Mouse (Mus musculus): ENCODE results near the gene Gm49366. TPM values are rescaled to one million over a fixed set of nuclear protein-coding genes. Genes with fewer than 3 reads are reported as not detected.
A peak's percentile ranks its signal among the peaks of the same experiment; 100 is the strongest.
"Not testable (repeated sequence)": the region's sequence is repeated elsewhere in the genome, so short reads cannot be mapped to it uniquely, and the experiment has no call there.

The Gm49366 gene
- polyA plus RNA-seq, 1 experiment from 2014 or later = not detected

DNA sequence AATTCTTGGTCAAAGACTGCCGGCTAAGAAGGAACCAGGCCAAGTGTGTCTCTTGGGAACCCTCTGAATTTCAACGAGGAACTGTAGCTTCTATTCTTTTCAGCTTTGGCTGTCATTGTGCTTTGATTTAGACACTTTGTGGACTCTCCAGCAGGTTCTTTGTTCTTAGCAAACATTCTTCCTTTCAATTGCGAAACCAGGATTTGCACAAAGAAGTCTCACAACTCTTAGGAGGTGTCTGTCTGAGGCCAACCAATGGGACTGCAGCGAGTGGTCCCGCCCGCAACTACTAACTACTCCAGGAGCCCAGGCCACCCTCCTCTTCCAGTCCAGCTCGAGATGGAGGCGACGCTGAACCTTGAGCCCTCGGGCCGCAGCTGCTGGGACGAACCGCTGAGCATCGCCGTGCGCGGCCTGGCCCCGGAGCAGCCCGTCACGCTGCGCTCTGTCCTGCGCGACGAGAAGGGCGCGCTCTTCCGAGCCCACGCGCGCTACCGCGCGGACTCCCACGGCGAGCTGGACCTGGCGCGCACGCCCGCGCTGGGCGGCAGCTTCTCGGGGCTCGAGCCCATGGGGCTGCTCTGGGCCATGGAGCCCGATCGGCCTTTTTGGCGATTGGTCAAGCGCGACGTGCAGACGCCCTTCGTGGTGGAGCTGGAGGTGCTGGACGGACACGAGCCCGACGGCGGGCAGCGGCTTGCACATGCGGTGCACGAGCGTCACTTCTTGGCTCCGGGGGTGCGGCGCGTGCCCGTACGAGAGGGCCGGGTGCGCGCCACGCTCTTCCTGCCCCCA lies 29.4 kb upstream of the Gm49366 start, which contains the start of gene Acot1:
Acot1 (plus strand) TSS at position 320 of the 795 bp plus-strand sequence.
- not testable (repeated sequence) for H3K4me1 ChIP-seq (ENCODE audit: control insufficient read depth, insufficient read depth, low read length); H3K9me3 ChIP-seq (ENCODE audit: control insufficient read depth, low read length); H3K36me3 ChIP-seq (ENCODE audit: control insufficient read depth, insufficient read depth, low read length); H3K27ac ChIP-seq (ENCODE audit: low read depth, low read length); H3K27me3 ChIP-seq (ENCODE audit: control insufficient read depth, insufficient read depth, low read length)
- Histone ChIP-seq H3K4me2 (replicated peaks; ENCODE audit: low read depth, low read length) (peak within 1 kb of the TSS; percentile 51), H3K9ac (ENCODE audit: low read depth, low read length) (peak within 1 kb of the TSS; percentile 55; the same call in 1 of the 2 replicates), H3K4me3 (ENCODE audit: low read length) (peak within 1 kb of the TSS; percentile 43)
- ATAC-seq (ENCODE audit: low FRiP score, low TSS enrichment) = peak; percentile 93
- 2% methylated on average over 54 of the region's 70 CpGs for WGBS

DNA sequence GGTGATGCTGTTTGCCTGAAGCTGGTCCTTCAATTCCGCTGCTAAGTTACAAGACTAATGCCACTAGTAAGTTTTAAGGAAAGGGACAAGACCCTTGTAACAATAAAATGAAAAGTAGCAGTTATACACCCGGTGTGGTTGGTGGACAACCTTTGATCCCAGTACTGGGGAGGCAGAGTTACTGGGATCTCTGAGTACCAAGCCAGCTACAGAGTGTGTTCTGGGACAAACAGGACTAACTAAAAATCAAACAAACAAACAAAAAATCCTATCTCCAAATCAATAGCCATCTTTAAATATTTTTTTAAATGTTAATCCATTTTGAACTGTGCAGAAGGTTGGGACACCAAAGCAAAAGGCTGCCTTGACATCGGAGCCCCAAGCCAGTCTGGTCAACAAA lies 28.5 kb upstream of the Gm49366 start:
- Histone ChIP-seq H3K4me1 (ENCODE audit: control insufficient read depth, insufficient read depth, low read length) (peaks cover 6% of the 10 kb centered on the region), H3K27ac (ENCODE audit: low read depth, low read length) (no peak overlapping the region), H3K27me3 (ENCODE audit: control insufficient read depth, insufficient read depth, low read length) (no peaks in the 10 kb centered on the region), H3K9me3 (ENCODE audit: control insufficient read depth, low read length) (no peaks in the 10 kb centered on the region), H3K36me3 (ENCODE audit: control insufficient read depth, insufficient read depth, low read length) (no peaks in the 10 kb centered on the region; the same call in 1 of the 2 replicates), H3K9ac (ENCODE audit: low read depth, low read length) (peak overlapping the region; percentile 55; the same call in 1 of the 2 replicates), H3K4me3 (ENCODE audit: low read length) (peak overlapping the region; percentile 43), H3K4me2 (replicated peaks; ENCODE audit: low read depth, low read length) (peak overlapping the region; percentile 51)
- no peak for ATAC-seq (ENCODE audit: low FRiP score, low TSS enrichment)
- WGBS = 71% methylated on average over 3 of the region's 3 CpGs

DNA sequence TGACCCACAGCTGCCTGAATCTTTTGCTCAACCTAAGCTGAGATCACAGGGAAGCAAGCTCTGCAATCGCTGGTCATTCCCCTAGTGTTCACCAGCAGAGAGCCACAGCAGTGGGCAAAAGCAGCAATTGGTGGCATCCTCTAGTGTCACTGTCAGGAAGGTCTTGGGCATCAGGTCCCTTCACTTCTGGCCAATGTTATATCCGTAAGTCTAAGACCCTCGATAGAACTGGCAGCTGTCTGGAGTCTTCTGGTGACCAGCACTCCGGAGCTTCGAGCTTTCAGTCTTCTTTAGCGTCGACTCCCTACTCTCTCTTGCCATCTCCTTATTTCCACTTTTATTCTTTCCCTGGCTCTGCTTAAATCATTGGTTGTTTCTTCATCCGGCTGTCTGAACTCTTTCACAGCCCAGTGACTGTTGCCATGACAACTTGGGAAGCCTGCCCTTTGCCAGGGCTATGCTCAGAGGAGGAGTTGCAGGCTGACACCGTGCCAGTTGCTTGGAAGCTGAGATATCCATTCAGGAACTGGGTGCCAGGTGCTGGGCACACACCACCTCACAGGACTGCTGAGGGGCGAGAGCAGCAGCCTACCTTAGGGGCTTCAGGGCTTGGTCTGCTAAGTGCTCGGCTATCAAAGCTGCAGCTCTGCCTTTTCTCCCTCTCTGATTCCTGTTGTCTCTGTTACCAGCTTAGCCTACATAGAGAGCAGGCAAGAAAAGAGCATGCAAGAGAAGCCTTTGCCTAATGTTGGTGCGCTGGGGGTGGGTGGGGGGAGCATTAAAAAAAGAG lies 27.3 kb upstream of the Gm49366 start:
- H3K4me2 ChIP-seq (replicated peaks; ENCODE audit: low read depth, low read length) = peak overlapping the region; percentile 0; the same call in 1 of the 2 replicates
- H3K4me1 ChIP-seq (ENCODE audit: control insufficient read depth, insufficient read depth, low read length) = peaks cover 6% of the 10 kb centered on the region
- H3K9me3 ChIP-seq (ENCODE audit: control insufficient read depth, low read length) = no peaks in the 10 kb centered on the region
- H3K27me3 ChIP-seq (ENCODE audit: control insufficient read depth, insufficient read depth, low read length) = no peaks in the 10 kb centered on the region
- H3K4me3 ChIP-seq (ENCODE audit: low read length) = peak overlapping the region; percentile 2; the same call in 1 of the 2 replicates
- H3K27ac ChIP-seq (ENCODE audit: low read depth, low read length) = peak overlapping the region; percentile 37; the same call in 1 of the 2 replicates
- 28% methylated on average over 12 of the region's 12 CpGs for WGBS
- peak; percentile 81 for ATAC-seq (ENCODE audit: low FRiP score, low TSS enrichment)
- H3K9ac ChIP-seq (ENCODE audit: low read depth, low read length) = no peak overlapping the region
- H3K36me3 ChIP-seq (ENCODE audit: control insufficient read depth, insufficient read depth, low read length) = no peaks in the 10 kb centered on the region; the same call in 1 of the 2 replicates

DNA sequence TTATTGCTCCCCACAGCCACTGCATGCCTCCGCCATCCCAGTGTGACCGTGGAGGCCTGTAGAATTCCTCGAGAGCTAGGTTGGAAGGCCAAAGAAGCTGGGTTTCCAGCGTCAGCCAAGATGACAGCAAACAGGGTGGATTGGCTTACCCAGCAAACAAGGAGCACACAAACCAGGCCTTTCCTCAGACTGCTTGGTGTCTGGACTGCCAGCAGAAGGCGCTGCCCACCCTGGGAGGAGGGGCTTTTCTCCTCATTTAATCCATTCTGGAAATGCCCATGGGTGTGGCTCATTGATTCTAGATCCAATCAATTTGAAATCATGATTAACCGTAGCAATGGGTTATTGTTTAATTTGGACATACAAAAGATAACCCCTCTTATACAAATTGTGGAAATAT lies 25.6 kb upstream of the Gm49366 start:
- no peak for ATAC-seq (ENCODE audit: low FRiP score, low TSS enrichment)
- Histone ChIP-seq H3K4me2 (replicated peaks; ENCODE audit: low read depth, low read length) (no peak overlapping the region), H3K4me3 (ENCODE audit: low read length) (no peak overlapping the region), H3K36me3 (ENCODE audit: control insufficient read depth, insufficient read depth, low read length) (no peaks in the 10 kb centered on the region; the same call in 1 of the 2 replicates), H3K4me1 (ENCODE audit: control insufficient read depth, insufficient read depth, low read length) (peaks cover 6% of the 10 kb centered on the region), H3K9me3 (ENCODE audit: control insufficient read depth, low read length) (no peaks in the 10 kb centered on the region), H3K9ac (ENCODE audit: low read depth, low read length) (no peak overlapping the region), H3K27ac (ENCODE audit: low read depth, low read length) (no peak overlapping the region), H3K27me3 (ENCODE audit: control insufficient read depth, insufficient read depth, low read length) (no peaks in the 10 kb centered on the region)
- WGBS = 76% methylated on average over 6 of the region's 6 CpGs

DNA sequence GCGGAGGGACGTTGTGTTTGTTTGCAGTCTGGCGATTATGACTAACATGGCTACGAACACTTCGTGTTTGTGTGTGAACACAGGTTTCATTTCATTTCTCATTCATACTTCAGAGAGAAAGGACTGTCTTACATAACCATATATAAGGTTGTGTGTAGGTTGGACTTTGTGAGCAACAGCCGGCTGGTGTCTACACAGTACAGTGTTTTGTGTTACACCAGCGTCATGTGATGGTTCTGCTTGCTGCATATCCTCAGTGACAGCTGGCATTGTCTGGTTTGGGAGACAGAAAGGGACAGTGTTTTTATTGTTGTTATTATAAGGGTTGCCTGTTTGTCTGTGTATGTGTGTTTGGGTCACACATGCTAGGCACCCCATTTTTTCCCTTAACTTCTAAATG lies 25.0 kb upstream of the Gm49366 start:
- Histone ChIP-seq H3K36me3 (ENCODE audit: control insufficient read depth, insufficient read depth, low read length) (no peaks in the 10 kb centered on the region; the same call in 1 of the 2 replicates), H3K4me2 (replicated peaks; ENCODE audit: low read depth, low read length) (no peak overlapping the region), H3K27ac (ENCODE audit: low read depth, low read length) (no peak overlapping the region), H3K4me3 (ENCODE audit: low read length) (no peak overlapping the region), H3K9ac (ENCODE audit: low read depth, low read length) (no peak overlapping the region), H3K4me1 (ENCODE audit: control insufficient read depth, insufficient read depth, low read length) (peaks cover 6% of the 10 kb centered on the region), H3K9me3 (ENCODE audit: control insufficient read depth, low read length) (no peaks in the 10 kb centered on the region), H3K27me3 (ENCODE audit: control insufficient read depth, insufficient read depth, low read length) (no peaks in the 10 kb centered on the region)
- WGBS = 94% methylated on average over 7 of the region's 7 CpGs
- no peak for ATAC-seq (ENCODE audit: low FRiP score, low TSS enrichment)

DNA sequence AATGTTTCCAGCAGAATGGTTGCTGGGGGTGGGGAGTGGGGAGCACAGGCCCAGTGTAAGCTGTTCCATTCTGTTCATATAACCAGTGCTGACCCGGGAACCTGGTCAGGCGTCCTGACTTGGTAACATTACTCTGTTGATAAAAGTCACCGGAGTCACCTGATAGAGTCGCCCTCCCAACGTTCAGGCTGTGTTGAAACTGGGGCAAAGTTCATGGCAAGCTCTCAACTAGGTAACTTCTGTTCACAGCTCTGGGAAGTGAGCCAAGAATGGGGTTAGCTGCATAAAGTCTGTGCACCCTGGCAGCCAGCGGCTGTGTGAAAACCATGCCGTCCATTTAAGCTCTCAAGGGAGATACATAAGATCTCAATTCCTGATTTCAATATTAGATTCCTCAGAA lies 18.2 kb upstream of the Gm49366 start:
- H3K27ac ChIP-seq (ENCODE audit: low read depth, low read length); H3K36me3 ChIP-seq (ENCODE audit: control insufficient read depth, insufficient read depth, low read length); H3K4me2 ChIP-seq (replicated peaks; ENCODE audit: low read depth, low read length); H3K4me1 ChIP-seq (ENCODE audit: control insufficient read depth, insufficient read depth, low read length); H3K9me3 ChIP-seq (ENCODE audit: control insufficient read depth, low read length); H3K9ac ChIP-seq (ENCODE audit: low read depth, low read length); H3K27me3 ChIP-seq (ENCODE audit: control insufficient read depth, insufficient read depth, low read length); H3K4me3 ChIP-seq (ENCODE audit: low read length): not testable (repeated sequence)
- WGBS = 25% methylated on average over 7 of the region's 7 CpGs
- ATAC-seq (ENCODE audit: low FRiP score, low TSS enrichment) = 0 out of 2 replicates have a peak, but pooled peaks have one; percentile 28

DNA sequence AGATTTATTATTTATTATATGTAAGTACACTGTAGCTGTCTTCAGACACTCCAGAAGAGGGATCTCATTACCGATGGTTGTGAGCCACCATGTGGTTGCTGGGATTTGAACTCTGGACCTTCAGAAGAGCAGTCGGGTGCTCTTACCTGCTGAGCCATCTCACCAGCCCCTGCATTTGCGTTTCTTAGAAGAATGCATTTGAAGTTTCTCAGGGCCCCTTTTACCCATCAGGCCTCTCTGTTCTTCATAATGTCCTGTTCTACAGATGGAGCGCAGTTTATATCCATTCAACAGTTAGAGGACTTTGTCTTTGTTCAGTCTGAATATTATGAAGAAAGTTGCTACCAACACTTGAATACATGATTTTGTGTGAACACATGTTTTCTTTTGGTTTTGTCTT lies 16.5 kb upstream of the Gm49366 start:
- not testable (repeated sequence) for H3K4me1 ChIP-seq (ENCODE audit: control insufficient read depth, insufficient read depth, low read length); ATAC-seq (ENCODE audit: low FRiP score, low TSS enrichment); H3K36me3 ChIP-seq (ENCODE audit: control insufficient read depth, insufficient read depth, low read length); H3K27me3 ChIP-seq (ENCODE audit: control insufficient read depth, insufficient read depth, low read length); H3K9ac ChIP-seq (ENCODE audit: low read depth, low read length); H3K4me2 ChIP-seq (replicated peaks; ENCODE audit: low read depth, low read length); H3K9me3 ChIP-seq (ENCODE audit: control insufficient read depth, low read length); H3K27ac ChIP-seq (ENCODE audit: low read depth, low read length); H3K4me3 ChIP-seq (ENCODE audit: low read length)
- WGBS = 92% methylated on average over 4 of the region's 4 CpGs

DNA sequence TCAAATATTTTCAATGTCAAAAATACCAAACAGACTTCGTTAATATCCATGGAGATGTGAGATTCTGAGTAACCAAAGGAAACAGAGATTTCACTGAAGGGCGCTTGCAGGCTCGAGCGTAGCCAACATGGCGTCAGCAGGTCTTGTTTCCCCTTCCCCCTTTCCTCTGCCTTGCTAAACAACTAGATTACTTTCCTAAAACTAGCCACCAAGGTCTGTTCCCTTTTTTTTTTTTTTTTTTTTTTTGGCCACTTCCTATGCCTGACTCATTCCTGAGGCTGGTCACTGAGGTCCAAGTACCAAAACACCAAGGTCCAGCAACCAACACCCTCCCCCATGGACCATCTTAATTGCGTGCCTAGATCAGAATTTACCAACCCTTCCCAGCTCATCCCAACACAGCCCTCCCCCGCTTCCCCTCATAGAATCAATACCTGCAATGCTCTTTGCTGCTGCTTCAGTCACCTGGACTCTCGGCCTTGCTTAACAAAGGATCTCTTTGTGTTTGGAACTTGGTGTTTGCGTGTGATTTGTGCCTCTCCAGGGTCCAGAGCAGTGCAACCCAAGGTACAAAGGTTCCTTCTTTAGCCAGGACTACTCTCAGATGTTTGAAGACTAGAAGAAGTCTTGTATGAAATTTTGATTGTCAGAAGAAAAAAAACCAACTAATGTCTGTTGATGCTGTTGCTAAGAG lies 15.5 kb upstream of the Gm49366 start:
- no peak overlapping the region for H3K27ac ChIP-seq (ENCODE audit: low read depth, low read length)
- H3K4me3 ChIP-seq (ENCODE audit: low read length) = no peak overlapping the region
- no peak for ATAC-seq (ENCODE audit: low FRiP score, low TSS enrichment)
- H3K4me1 ChIP-seq (ENCODE audit: control insufficient read depth, insufficient read depth, low read length) = no peaks in the 10 kb centered on the region
- no peak overlapping the region for H3K9ac ChIP-seq (ENCODE audit: low read depth, low read length)
- H3K4me2 ChIP-seq (replicated peaks; ENCODE audit: low read depth, low read length) = no peak overlapping the region
- WGBS = 82% methylated on average over 9 of the region's 9 CpGs
- no peaks in the 10 kb centered on the region for H3K36me3 ChIP-seq (ENCODE audit: control insufficient read depth, insufficient read depth, low read length)
- no peaks in the 10 kb centered on the region for H3K27me3 ChIP-seq (ENCODE audit: control insufficient read depth, insufficient read depth, low read length)
- no peaks in the 10 kb centered on the region for H3K9me3 ChIP-seq (ENCODE audit: control insufficient read depth, low read length)

Measured in kidney, embryonic 14.5 days (tissue).